Mouse (Mus musculus) CH12.LX (cell line): ENCODE data around the gene Hist1h2bh.

ENCODE experiments used
- CTCF ChIP-seq, 2 experiments: IDR thresholded peaks in 1 of 2; conservative IDR thresholded peaks in 1 of 2; 2 replicates each; pipeline ENCODE4 v1.5.1; 2011 to 2012; ENCODE audit warnings: low read depth in 2 of 2, low read length in 2 of 2, improper control_type of control experiment in 1 of 2, inconsistent platforms in 1 of 2, mild to moderate bottlenecking in 1 of 2, moderate library complexity in 1 of 2
- GABPA ChIP-seq: IDR thresholded peaks from 2 replicates; pipeline ENCODE4 v1.6.1; 2012; ENCODE audit warnings: low read depth, low read length, improper control_type of control experiment, inconsistent platforms; ENCODE audit not compliant: insufficient replicate concordance
- MAX ChIP-seq: IDR thresholded peaks from 2 replicates; pipeline ENCODE4 v1.6.1; 2011; ENCODE audit warnings: low read length, improper control_type of control experiment
- MAZ ChIP-seq: IDR thresholded peaks from 2 replicates; pipeline ENCODE4 v1.6.1; 2012; ENCODE audit warnings: low read depth, mild to moderate bottlenecking, inconsistent platforms, low read length, improper control_type of control experiment, moderate library complexity
- POLR2A ChIP-seq: IDR thresholded peaks from 2 replicates; pipeline ENCODE4 v1.6.1; 2011; ENCODE audit warnings: low read depth, mild to moderate bottlenecking, improper control_type of control experiment, low read length
- RAD21 ChIP-seq: IDR thresholded peaks from 2 replicates; pipeline ENCODE4 v1.6.1; 2011; ENCODE audit warnings: low read depth, mild to moderate bottlenecking, low read length, improper control_type of control experiment, moderate library complexity
- SIN3A ChIP-seq: IDR thresholded peaks from 2 replicates; pipeline ENCODE4 v1.6.1; 2012; ENCODE audit warnings: low read length, improper control_type of control experiment, inconsistent platforms
- ZKSCAN1 ChIP-seq: IDR thresholded peaks from 2 replicates; pipeline ENCODE4 v1.6.1; 2012; ENCODE audit warnings: low read depth, inconsistent platforms, low read length, improper control_type of control experiment, borderline replicate concordance

DNA sequence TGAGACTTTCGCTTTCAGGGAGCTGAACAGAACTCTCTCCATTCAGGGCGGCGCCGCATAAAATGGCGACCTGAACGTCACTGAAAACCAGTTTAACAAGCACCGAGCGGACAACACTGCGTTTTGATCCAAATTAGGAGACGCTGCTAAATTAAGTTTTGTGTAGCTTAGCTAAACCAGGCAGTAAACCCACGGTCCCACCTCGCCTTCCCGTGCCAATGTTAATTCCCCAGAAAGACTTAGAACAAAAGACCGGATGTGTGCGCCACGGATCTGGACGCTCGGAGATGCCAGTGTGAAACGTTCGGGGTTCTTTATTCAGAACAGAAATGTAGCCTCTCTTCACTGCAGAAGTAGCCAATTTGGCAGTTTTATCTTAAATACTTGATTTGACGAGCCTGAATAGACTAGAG, 41.8 kb upstream of the Hist1h2bh start:
- no peak for TF ChIP-seq CTCF (conservative IDR thresholded peaks at IDR 0.05 in 1 of 2, IDR thresholded peaks at IDR 0.05 in 1 of 2; ENCODE audit: low read depth in 2 of 2, low read length in 2 of 2)
- peak; percentile 85 for TF ChIP-seq SIN3A
- TF ChIP-seq ZKSCAN1, result no peak
- TF ChIP-seq GABPA, result no peak
- no peak for TF ChIP-seq RAD21
- TF ChIP-seq MAX, result no peak
- peak; percentile 94 for TF ChIP-seq POLR2A
- no peak for TF ChIP-seq MAZ
